Comparison of ENCODE assay signal across 15 mouse cellular contexts in genomic region chr8:34610186-34610585, GRCm38 (mm10).
"Had no signal": no experiment of that assay in that cellular context is flagged by ENCODE, and none has a peak within 500 bp of the region (broad histone marks: within the 10 kb centered on the region; RNA-seq: fewer than 3 reads in every experiment).

No protein-coding gene starts in this region.

- DNase-seq: heart, postnatal 10 days; heart, postnatal 14 days; heart, postnatal 4 days; kidney, adult 11 months; kidney, adult 18-20 months; kidney, adult 2 months; kidney, adult 8-10 months; kidney, adult 9 months; kidney, postnatal 10 days; kidney, postnatal 14 days; kidney, postnatal 25 days; kidney, postnatal 36 days; kidney, postnatal 4 days; layer of hippocampus, adult 9-11 months; layer of hippocampus, postnatal 36 days had no signal
